ENCODE assay signal across 8 mouse cellular contexts in genomic region chr11:40694311-40695087, GRCm38 (mm10). TPM values are rescaled to one million over a fixed set of nuclear protein-coding genes. Genes with fewer than 3 reads are reported as not detected.
DNase-seq lines count a peak whose midpoint lies in the region; ATAC-seq lines count a peak whose summit lies in the region.

No protein-coding gene starts in this region.

- no peaks in the 10 kb centered on the region for H3K9me3 ChIP-seq in intestine, embryonic 16.5 days (ENCODE audit: control insufficient read depth, low read length)
- no peaks in the 10 kb centered on the region for H3K9me3 ChIP-seq in limb, embryonic 12.5 days
- no peaks in the 10 kb centered on the region for H3K9me3 ChIP-seq in midbrain, embryonic 14.5 days (ENCODE audit: control insufficient read depth, low read length)

- H3K27ac ChIP-seq in intestine, embryonic 16.5 days (ENCODE audit: low read length) = peak overlapping the region; percentile 96
- H3K27ac ChIP-seq in limb, embryonic 12.5 days = peak overlapping the region; percentile 98
- H3K27ac ChIP-seq in midbrain, embryonic 14.5 days (replicated peaks; ENCODE audit: low read depth, low read length) = peak overlapping the region; percentile 93

- H3K4me2 ChIP-seq in intestine, embryonic 16.5 days (ENCODE audit: low read depth, low read length) = peak overlapping the region; percentile 86
- peak overlapping the region; percentile 85 for H3K4me2 ChIP-seq in limb, embryonic 12.5 days
- peak overlapping the region; percentile 88 for H3K4me2 ChIP-seq in midbrain, embryonic 14.5 days (ENCODE audit: low read length)

- under 1% methylated on average over 31 of the region's 31 CpGs for WGBS in intestine, embryonic 16.5 days
- WGBS in limb, embryonic 12.5 days = under 1% methylated on average over 31 of the region's 31 CpGs
- under 1% methylated on average over 31 of the region's 31 CpGs for WGBS in midbrain, embryonic 14.5 days

- H3K4me3 ChIP-seq in intestine, embryonic 16.5 days (ENCODE audit: low read length) = peak overlapping the region; percentile 89
- H3K4me3 ChIP-seq in limb, embryonic 12.5 days (replicated peaks) = peak overlapping the region; percentile 84
- peak overlapping the region; percentile 59 for H3K4me3 ChIP-seq in midbrain, embryonic 14.5 days (replicated peaks; ENCODE audit: low read depth, low read length)

- no peaks in the 10 kb centered on the region for H3K36me3 ChIP-seq in intestine, embryonic 16.5 days (ENCODE audit: control insufficient read depth, insufficient read depth, low read length)
- peaks cover 3% of the 10 kb centered on the region; the same call in 1 of the 2 replicates for H3K36me3 ChIP-seq in limb, embryonic 12.5 days
- no peaks in the 10 kb centered on the region for H3K36me3 ChIP-seq in midbrain, embryonic 14.5 days (ENCODE audit: control insufficient read depth, insufficient read depth, low read length)

- DNase-seq in left cerebral cortex, adult 18-20 months (ENCODE audit: low spot score in 2 of 2) = peak; percentile 33 to 43
- DNase-seq in left cerebral cortex, adult 11 months (ENCODE audit: low spot score) = no peak
- peak; percentile 87 for DNase-seq in embryo, embryonic 10 days (ENCODE audit: low spot score)
- peak; percentile 26 to 62 for DNase-seq in gastrocnemius, postnatal 4 days (ENCODE audit: low spot score in 2 of 2)
- DNase-seq in midbrain, embryonic 14.5 days = peak; percentile 86
- peak; percentile 49 to 70 for DNase-seq in spleen, postnatal 10 days (ENCODE audit: low spot score in 2 of 2)

- peaks cover 12% of the 10 kb centered on the region for H3K4me1 ChIP-seq in intestine, embryonic 16.5 days (ENCODE audit: control insufficient read depth, insufficient read depth, low read length)
- peaks cover 22% of the 10 kb centered on the region for H3K4me1 ChIP-seq in limb, embryonic 12.5 days (replicated peaks)
- peaks cover 18% of the 10 kb centered on the region for H3K4me1 ChIP-seq in midbrain, embryonic 14.5 days (ENCODE audit: control insufficient read depth, insufficient read depth, low read length)

- H3K9ac ChIP-seq in intestine, embryonic 16.5 days (ENCODE audit: low read depth, low read length) = peak overlapping the region; percentile 85
- peak overlapping the region; percentile 73 for H3K9ac ChIP-seq in limb, embryonic 12.5 days (replicated peaks)
- H3K9ac ChIP-seq in midbrain, embryonic 14.5 days (replicated peaks; ENCODE audit: low read length) = peak overlapping the region; percentile 75

- no peaks in the 10 kb centered on the region for H3K27me3 ChIP-seq in intestine, embryonic 16.5 days (replicated peaks; ENCODE audit: control insufficient read depth, insufficient read depth, low read length)
- no peaks in the 10 kb centered on the region for H3K27me3 ChIP-seq in limb, embryonic 12.5 days
- no peaks in the 10 kb centered on the region for H3K27me3 ChIP-seq in midbrain, embryonic 14.5 days (ENCODE audit: control insufficient read depth, insufficient read depth, low read length)

- ATAC-seq in intestine, embryonic 16.5 days = peak; percentile 40
- ATAC-seq in limb, embryonic 12.5 days (ENCODE audit: insufficient number of reproducible peaks, insufficient read depth, low FRiP score, low TSS enrichment, low read depth) = peak; percentile 39
- ATAC-seq in midbrain, embryonic 14.5 days (ENCODE audit: low FRiP score, low TSS enrichment) = peak; percentile 38

RNA-seq across cellular contexts. Expression of gene Mat2b, which starts 0.5 kb away (rescaled TPM):
- 100 to 1,000 TPM; 154 to 159 TPM for total RNA-seq in left cerebral cortex, adult 18-20 months (2021)
- total RNA-seq in gastrocnemius, postnatal 4 days (2021) = 10 to 100 TPM; 65.5 to 69.4 TPM
- polyA plus RNA-seq in intestine, embryonic 16.5 days (2015; fragmentation: Nextera tagmentation; extraction: Ambion mirVana) = 94.2 and 95.9 TPM in 2 replicates
- polyA plus RNA-seq in limb, embryonic 12.5 days (2016; fragmentation: Nextera tagmentation; extraction: Ambion mirVana) = 104 and 107 TPM in 2 replicates
- 55.3 and 69.9 TPM in 2 replicates for polyA plus RNA-seq in midbrain, embryonic 14.5 days (2014; fragmentation: Nextera tagmentation; extraction: Ambion mirVana)

RNA-seq across cellular contexts. Expression of gene Hmmr, which starts 38.7 kb away (rescaled TPM):
- under 1 TPM; 0.14 to 0.33 TPM for total RNA-seq in left cerebral cortex, adult 18-20 months (2021)
- total RNA-seq in gastrocnemius, postnatal 4 days (2021) = 10 to 100 TPM in 1 of 2 experiments, 1 to 10 TPM in 1; 7.8 to 10.9 TPM
- polyA plus RNA-seq in intestine, embryonic 16.5 days (2015; fragmentation: Nextera tagmentation; extraction: Ambion mirVana) = 34.1 and 37.6 TPM in 2 replicates
- polyA plus RNA-seq in limb, embryonic 12.5 days (2016; fragmentation: Nextera tagmentation; extraction: Ambion mirVana) = 53.9 and 57.0 TPM in 2 replicates
- polyA plus RNA-seq in midbrain, embryonic 14.5 days (2014; fragmentation: Nextera tagmentation; extraction: Ambion mirVana) = 5.1 and 8.7 TPM in 2 replicates

RNA-seq across cellular contexts. Expression of gene Nudcd2, which starts 39.0 kb away (rescaled TPM):
- 10 to 100 TPM; 17.0 to 19.5 TPM for total RNA-seq in left cerebral cortex, adult 18-20 months (2021)
- total RNA-seq in gastrocnemius, postnatal 4 days (2021) = 10 to 100 TPM; 31.0 to 32.9 TPM
- polyA plus RNA-seq in intestine, embryonic 16.5 days (2015; fragmentation: Nextera tagmentation; extraction: Ambion mirVana) = 119 and 130 TPM in 2 replicates
- polyA plus RNA-seq in limb, embryonic 12.5 days (2016; fragmentation: Nextera tagmentation; extraction: Ambion mirVana) = 205 and 207 TPM in 2 replicates
- polyA plus RNA-seq in midbrain, embryonic 14.5 days (2014; fragmentation: Nextera tagmentation; extraction: Ambion mirVana) = 62.9 and 74.9 TPM in 2 replicates
